Comparison of ENCODE assay signal across 19 mouse cellular contexts in the genomic region with DNA sequence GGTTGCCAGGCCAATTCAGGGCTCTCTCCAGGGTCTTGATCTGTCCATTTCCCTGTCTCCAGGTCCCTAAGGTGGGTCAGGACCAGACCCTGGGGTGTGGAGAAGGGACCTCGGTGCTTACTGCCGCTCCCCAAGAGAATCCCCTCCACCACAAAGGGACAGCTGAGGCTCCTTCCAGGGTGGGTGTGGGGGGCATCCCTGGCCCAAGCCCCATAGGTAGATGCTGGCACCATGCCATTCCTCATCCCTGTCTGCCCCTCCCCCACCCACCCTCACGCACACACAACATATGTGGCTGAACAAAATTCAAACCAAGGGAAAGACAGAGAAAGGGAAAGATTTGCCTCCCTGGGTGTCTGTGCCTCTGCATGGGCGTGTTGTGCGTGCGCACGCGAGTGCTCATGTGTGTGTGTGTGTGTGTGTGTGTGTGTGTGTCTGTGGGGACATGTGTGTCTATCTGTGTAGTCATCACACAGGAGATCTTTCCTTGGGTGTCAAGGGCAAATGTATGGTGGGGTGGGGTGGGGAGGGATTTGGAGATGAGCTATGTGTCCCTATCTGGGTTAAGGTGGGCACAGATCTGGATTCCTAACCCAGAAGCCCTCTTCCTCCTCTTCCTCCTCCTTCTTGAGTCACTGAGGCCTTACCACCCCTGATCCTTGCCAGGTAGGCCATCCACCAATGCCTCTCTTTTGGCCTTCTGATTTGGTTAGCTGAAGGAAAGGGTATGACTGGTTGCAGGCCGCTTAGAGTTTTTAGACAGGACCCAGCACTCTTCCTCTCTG. TPM values are rescaled to one million over a fixed set of nuclear protein-coding genes. Genes with fewer than 3 reads are reported as not detected.
DNase-seq lines count a peak whose midpoint lies in the region; ATAC-seq lines count a peak whose summit lies in the region.
"Had no signal": no experiment of that assay in that cellular context is flagged by ENCODE, and none has a peak within 500 bp of the region (broad histone marks: within the 10 kb centered on the region; RNA-seq: fewer than 3 reads in every experiment).

No protein-coding gene starts in this region.

- ATAC-seq in forebrain, embryonic 11.5 days (replicated peaks; ENCODE audit: low FRiP score): no peak
- ATAC-seq in midbrain, embryonic 11.5 days (ENCODE audit: low FRiP score): no peak

- peaks cover 22% of the 10 kb centered on the region for H3K4me1 ChIP-seq in forebrain, embryonic 11.5 days (replicated peaks; ENCODE audit: control insufficient read depth, insufficient read depth, low read length)
- H3K4me1 ChIP-seq in midbrain, embryonic 11.5 days (ENCODE audit: control insufficient read depth, insufficient read depth, low read length): peaks cover 23% of the 10 kb centered on the region

- 27% methylated on average over 9 of the region's 9 CpGs for WGBS in forebrain, embryonic 11.5 days
- WGBS in midbrain, embryonic 11.5 days: 30% methylated on average over 9 of the region's 9 CpGs

- no peaks in the 10 kb centered on the region for H3K36me3 ChIP-seq in forebrain, embryonic 11.5 days (ENCODE audit: control insufficient read depth, insufficient read depth, low read length)
- no peaks in the 10 kb centered on the region for H3K36me3 ChIP-seq in midbrain, embryonic 11.5 days (ENCODE audit: control insufficient read depth, insufficient read depth, low read length)
- H3K36me3 ChIP-seq: lung, embryonic 15.5 days had no signal

- no peak overlapping the region for H3K9ac ChIP-seq in forebrain, embryonic 11.5 days (ENCODE audit: low read length)
- H3K9ac ChIP-seq in midbrain, embryonic 11.5 days (ENCODE audit: low read length): no peak overlapping the region
- H3K9ac ChIP-seq: lung, embryonic 15.5 days had no signal

- DNase-seq in right cerebral cortex, postnatal 10 days (ENCODE audit: low spot score in 2 of 2): peak; percentile 51 to 57
- no peak for DNase-seq in right cerebral cortex, postnatal 25 days
- DNase-seq in forebrain, embryonic 11.5 days (ENCODE audit: low spot score): peak; percentile 47
- DNase-seq in midbrain, embryonic 11.5 days (ENCODE audit: low spot score, missing footprints): peak; percentile 88
- no peak for DNase-seq in urinary bladder, postnatal 25 days (ENCODE audit: low spot score)
- no peak for DNase-seq in ovary, postnatal 10 days (ENCODE audit: low spot score)
- DNase-seq in layer of hippocampus, adult 18-20 months (ENCODE audit: low spot score in 2 of 2): no peak
- DNase-seq: adrenal gland, adult 2 months; gastrocnemius, postnatal 10 days had no signal

- peaks cover 99% of the 10 kb centered on the region for H3K27me3 ChIP-seq in forebrain, embryonic 11.5 days (ENCODE audit: control insufficient read depth, insufficient read depth, low read length)
- H3K27me3 ChIP-seq in midbrain, embryonic 11.5 days (ENCODE audit: control insufficient read depth, insufficient read depth, low read length): peaks cover 97% of the 10 kb centered on the region

- no peak overlapping the region for H3K27ac ChIP-seq in forebrain, embryonic 11.5 days (ENCODE audit: low read depth, low read length)
- H3K27ac ChIP-seq in midbrain, embryonic 11.5 days (ENCODE audit: low read depth, low read length): no peak overlapping the region
- H3K27ac ChIP-seq: kidney, postnatal 0 days; lung, embryonic 15.5 days had no signal

- H3K4me2 ChIP-seq in forebrain, embryonic 11.5 days (ENCODE audit: low read depth, low read length, severe bottlenecking): no peak overlapping the region
- H3K4me2 ChIP-seq in midbrain, embryonic 11.5 days: no peak overlapping the region
- H3K4me2 ChIP-seq: lung, embryonic 15.5 days had no signal

- H3K4me3 ChIP-seq in forebrain, embryonic 11.5 days (ENCODE audit: low read depth, low read length): no peak overlapping the region
- no peak overlapping the region for H3K4me3 ChIP-seq in midbrain, embryonic 11.5 days (ENCODE audit: low read depth, low read length)
- H3K4me3 ChIP-seq: erythroblast, embryonic 14.5 days; lung, embryonic 15.5 days had no signal

- H3K9me3 ChIP-seq in forebrain, embryonic 11.5 days (ENCODE audit: control insufficient read depth, low read length): no peaks in the 10 kb centered on the region
- H3K9me3 ChIP-seq in midbrain, embryonic 11.5 days (ENCODE audit: control insufficient read depth, low read length): no peaks in the 10 kb centered on the region
- H3K9me3 ChIP-seq: lung, embryonic 15.5 days had no signal

RNA-seq across cellular contexts. Expression of a gene that starts 0.7 kb away (rescaled TPM):
- 3.8 and 5.8 TPM in 2 replicates for polyA plus RNA-seq in forebrain, embryonic 11.5 days (2014; fragmentation: Nextera tagmentation; extraction: Ambion mirVana)
- 0.15 and 0.17 TPM in 2 replicates for polyA plus RNA-seq in midbrain, embryonic 11.5 days (2014; fragmentation: Nextera tagmentation; extraction: Ambion mirVana)
- total RNA-seq in layer of hippocampus, adult 18-20 months (2021): 100 to 1,000 TPM; 158 to 159 TPM
- total RNA-seq: adrenal gland, adult 2 months; gastrocnemius, postnatal 10 days; liver, adult 2 months; megakaryocyte, adult 5-6 weeks; neutrophil, adult 5-6 weeks had no signal
- polyA plus RNA-seq: adrenal gland, adult 2 months; erythroblast, embryonic 14.5 days; heart, embryonic 14.5 days; kidney, postnatal 0 days; liver, adult 2 months; lung, embryonic 15.5 days; urinary bladder, adult 2 months had no signal

RNA-seq across cellular contexts. Expression of a gene that starts 18.1 kb away (rescaled TPM):
- 0.29 and 0.41 TPM in 2 replicates for polyA plus RNA-seq in forebrain, embryonic 11.5 days (2014; fragmentation: Nextera tagmentation; extraction: Ambion mirVana)
- 0.78 and 0.91 TPM in 2 replicates for polyA plus RNA-seq in midbrain, embryonic 11.5 days (2014; fragmentation: Nextera tagmentation; extraction: Ambion mirVana)
- total RNA-seq in layer of hippocampus, adult 18-20 months (2021): 10 to 100 TPM; 59.9 to 65.4 TPM
- total RNA-seq: megakaryocyte, adult 5-6 weeks; neutrophil, adult 5-6 weeks had no signal

RNA-seq across cellular contexts. Expression of a gene that starts 28.0 kb away (rescaled TPM):
- 38.1 and 39.9 TPM in 2 replicates for polyA plus RNA-seq in forebrain, embryonic 11.5 days (2014; fragmentation: Nextera tagmentation; extraction: Ambion mirVana)
- polyA plus RNA-seq in midbrain, embryonic 11.5 days (2014; fragmentation: Nextera tagmentation; extraction: Ambion mirVana): 39.7 and 41.5 TPM in 2 replicates
- total RNA-seq in layer of hippocampus, adult 18-20 months (2021): 10 to 100 TPM; 35.3 to 36.7 TPM

RNA-seq across cellular contexts. Expression of a gene that starts 53.5 kb away (rescaled TPM):
- not detected in 2 replicates for polyA plus RNA-seq in forebrain, embryonic 11.5 days (2014; fragmentation: Nextera tagmentation; extraction: Ambion mirVana)
- polyA plus RNA-seq in midbrain, embryonic 11.5 days (2014; fragmentation: Nextera tagmentation; extraction: Ambion mirVana): not detected in 2 replicates
- total RNA-seq in layer of hippocampus, adult 18-20 months (2021): under 1 TPM; 0.92 to 0.96 TPM
- total RNA-seq: megakaryocyte, adult 5-6 weeks; neutrophil, adult 5-6 weeks had no signal
- polyA plus RNA-seq: erythroblast, embryonic 14.5 days; intestine, embryonic 14.5 days had no signal

RNA-seq across cellular contexts. Expression of a gene that starts 56.1 kb away (rescaled TPM):
- polyA plus RNA-seq in forebrain, embryonic 11.5 days (2014; fragmentation: Nextera tagmentation; extraction: Ambion mirVana): not detected in 2 replicates
- not detected in 2 replicates for polyA plus RNA-seq in midbrain, embryonic 11.5 days (2014; fragmentation: Nextera tagmentation; extraction: Ambion mirVana)
- under 1 TPM in 1 of 2 experiments, not detected in 1; 0.37 TPM for total RNA-seq in layer of hippocampus, adult 18-20 months (2021)
- total RNA-seq: liver, adult 2 months; megakaryocyte, adult 5-6 weeks; neutrophil, adult 5-6 weeks had no signal
- polyA plus RNA-seq: erythroblast, embryonic 14.5 days; intestine, embryonic 14.5 days; liver, adult 2 months; small intestine, adult 2 months; urinary bladder, adult 2 months had no signal

Comparison
In these comparisons a context has a peak if more than half of its experiments do, and no peak if none do; other contexts are left out.
1. DNase-seq: peak in right cerebral cortex, postnatal 10 days (2 of 2), forebrain, embryonic 11.5 days (single experiment) and midbrain, embryonic 11.5 days (single experiment); none in right cerebral cortex, postnatal 25 days (single experiment), urinary bladder, postnatal 25 days (single experiment), ovary, postnatal 10 days (single experiment) and layer of hippocampus, adult 18-20 months (0 of 2).